Mouse (Mus musculus) gonadal fat pad, adult 2 months (tissue): Measurements from ENCODE around the gene Cdca8. TPM values are rescaled to one million over a fixed set of nuclear protein-coding genes. Genes with fewer than 3 reads are reported as not detected.
"Not testable (repeated sequence)": the region's sequence is repeated elsewhere in the genome, so short reads cannot be mapped to it uniquely, and the experiment has no call there.

Experiments used
- DNase-seq: peaks from one replicate; pipeline ENCODE4 v3.0.0-alpha.2; 2012; ENCODE audit warnings: low read depth
- polyA plus RNA-seq: library from polyadenylated mRNA; depleted of rRNA; stranded (reverse); fragments of >200 nt; gene quantifications from 2 replicates; pipeline ENCODE4 v1.2.3, GENCODE M21; 2012; rRNA removed

The Cdca8 gene
- polyA plus RNA-seq, result 2.4 and 2.5 TPM in 2 replicates

DNA sequence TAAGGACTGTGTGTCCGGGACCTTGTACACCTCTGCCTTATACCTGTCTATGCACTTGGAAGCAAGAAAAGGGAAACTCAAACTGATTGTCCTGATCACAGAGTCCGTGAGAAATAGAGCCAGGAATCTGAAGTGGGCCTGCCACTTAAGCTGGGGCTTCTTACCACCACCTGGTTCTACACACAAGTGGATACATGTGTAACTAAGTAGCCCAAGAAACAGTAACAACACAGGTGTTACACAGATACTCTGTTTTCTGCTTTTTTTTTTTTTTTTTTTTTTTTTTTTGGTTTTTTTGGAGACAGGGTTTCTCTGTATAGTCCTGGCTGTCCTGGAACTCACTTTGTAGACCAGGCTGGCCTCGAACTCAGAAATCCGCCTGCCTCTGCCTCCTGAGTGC is at the start of gene Cdca8:
Gene Cdca8, minus strand, starts transcription at position 101 of the 400 bp plus-strand sequence.
- DNase-seq, result not testable (repeated sequence)

DNA sequence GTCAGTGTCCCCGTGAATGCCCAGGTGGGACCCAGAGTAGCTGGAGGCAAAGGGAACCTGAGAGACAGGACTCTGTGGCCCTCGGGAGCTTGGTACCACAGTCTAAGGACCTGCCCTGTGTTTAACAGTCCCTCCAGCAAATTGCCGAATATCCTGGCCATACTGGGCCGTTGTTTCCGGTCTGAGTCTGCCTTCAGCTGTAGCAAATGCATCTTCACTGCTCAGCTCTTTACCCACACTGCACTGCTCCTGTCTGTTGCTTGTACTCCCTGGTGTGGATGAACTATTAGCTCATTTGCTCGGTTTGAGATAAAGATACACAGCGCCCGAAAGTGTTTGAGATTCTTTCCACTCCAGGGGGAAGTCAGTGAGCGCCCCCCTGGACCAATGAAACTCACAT is 49.3 kb upstream of the Cdca8 start:
- no peak for DNase-seq

DNA sequence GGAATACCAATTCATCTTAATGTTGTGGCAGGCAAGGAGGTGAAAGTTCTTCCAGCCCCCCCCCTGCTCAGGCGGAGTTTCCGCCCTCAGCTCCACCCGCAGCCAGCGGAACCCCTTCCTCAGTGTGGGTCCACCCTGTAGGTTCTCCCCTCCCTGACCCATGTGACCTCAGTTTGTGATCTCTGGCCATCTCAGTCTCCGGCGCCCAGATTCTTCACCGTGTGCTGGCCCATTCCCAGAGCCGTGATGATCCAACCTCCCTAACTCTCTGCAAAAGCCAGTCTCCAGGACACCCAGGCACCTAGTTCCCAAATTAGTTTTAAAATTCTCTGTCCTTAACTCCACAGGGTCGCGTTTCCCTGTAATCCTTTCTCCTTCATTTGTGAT is 48.6 kb upstream of the Cdca8 start:
- DNase-seq, result no peak

GRCm38 (mm10) chr4:124986739-124987710 is 47.9 kb upstream of the Cdca8 start:
- DNase-seq, result no peak

GRCm38 (mm10) chr4:124985671-124986602 is 46.8 kb upstream of the Cdca8 start, which contains the start of gene Rspo1:
TSS of gene Rspo1 (plus strand) at chr4:124986430.
- DNase-seq, result no peak

- DNase-seq, result no peak
These were observed 46.0 kb upstream of the Cdca8 start for GRCm38 (mm10) chr4:124984871-124985670.

DNA sequence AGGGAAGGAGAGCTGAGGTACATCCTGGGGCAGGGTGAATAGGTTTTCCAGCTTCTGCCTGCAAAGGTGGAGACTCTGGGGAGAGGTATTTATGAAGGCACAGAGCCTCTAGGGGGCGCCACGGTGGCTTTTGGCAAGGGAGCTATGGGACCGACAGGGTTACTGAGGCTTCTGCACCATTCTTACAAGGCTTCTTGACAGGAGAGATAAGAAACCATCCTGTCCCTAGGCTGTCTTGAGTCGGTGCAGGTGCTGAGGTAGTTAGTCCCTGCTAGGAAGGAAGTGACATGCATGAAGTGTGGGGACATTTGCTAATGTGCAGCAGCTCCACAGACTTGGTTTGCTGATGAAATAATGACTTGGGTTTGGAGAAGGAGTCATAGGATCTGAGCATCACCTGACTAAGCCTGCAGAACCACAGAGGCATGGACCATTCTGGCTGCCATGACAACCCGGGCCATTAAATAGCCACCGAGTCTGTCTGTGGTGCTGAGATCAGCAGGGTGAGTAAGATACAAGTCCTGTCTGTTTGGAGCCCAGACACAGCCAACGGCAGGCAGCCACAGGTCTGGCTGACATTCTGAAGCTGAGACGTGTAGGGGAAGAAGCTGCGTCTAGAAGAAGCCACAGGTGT is 44.9 kb upstream of the Cdca8 start:
- no peak for DNase-seq

GRCm38 (mm10) chr4:124978201-124978600 is 39.1 kb upstream of the Cdca8 start:
- DNase-seq, result no peak

DNA sequence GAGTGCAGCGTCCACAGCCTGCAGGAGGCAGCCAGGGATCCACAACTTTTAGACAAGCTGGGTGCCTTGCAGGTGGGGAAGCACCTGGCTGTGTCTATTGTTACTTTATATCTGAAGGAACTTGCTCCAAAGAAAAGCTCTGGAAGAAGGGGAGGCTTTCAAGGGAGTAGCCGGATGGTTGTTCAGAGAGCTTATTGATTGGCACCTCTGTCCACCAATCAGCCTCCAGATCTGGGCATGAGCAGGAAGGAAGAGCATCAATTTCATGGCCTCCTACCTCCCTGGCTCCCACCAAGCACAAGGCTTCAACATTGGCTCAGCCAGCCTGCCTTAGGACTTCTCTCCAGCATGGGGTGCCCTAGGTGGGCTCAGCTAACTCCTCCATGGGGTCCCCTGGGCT is 34.2 kb upstream of the Cdca8 start:
- no peak for DNase-seq

- DNase-seq, result no peak
These were observed 33.2 kb upstream of the Cdca8 start for GRCm38 (mm10) chr4:124972316-124972715.

DNA sequence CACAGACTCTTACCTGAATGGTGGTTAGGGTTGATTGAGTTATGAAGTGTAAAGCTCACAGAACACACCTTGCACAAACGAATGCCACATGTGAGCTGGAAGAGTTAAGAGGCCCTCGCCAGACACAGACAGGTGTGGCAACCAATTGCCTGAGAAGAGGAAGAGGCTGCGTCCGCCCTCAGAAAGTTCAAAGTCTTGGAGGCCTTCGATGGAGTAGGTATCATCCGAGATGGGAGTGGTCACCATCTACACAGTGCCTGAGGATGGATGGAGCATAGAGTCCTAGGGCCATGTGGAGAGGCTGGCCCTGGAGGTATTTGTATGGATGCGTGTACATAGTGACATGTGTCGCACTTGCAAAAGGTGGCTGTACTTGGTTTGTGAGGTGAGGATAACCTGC is 32.0 kb upstream of the Cdca8 start:
- DNase-seq, result no peak

GRCm38 (mm10) chr4:124970677-124971076 is 31.6 kb upstream of the Cdca8 start:
- DNase-seq, result no peak

- no peak for DNase-seq
These were observed 31.1 kb upstream of the Cdca8 start for GRCm38 (mm10) chr4:124970194-124970593.

GRCm38 (mm10) chr4:124969219-124969848 is 30.2 kb upstream of the Cdca8 start:
- DNase-seq, result no peak

DNA sequence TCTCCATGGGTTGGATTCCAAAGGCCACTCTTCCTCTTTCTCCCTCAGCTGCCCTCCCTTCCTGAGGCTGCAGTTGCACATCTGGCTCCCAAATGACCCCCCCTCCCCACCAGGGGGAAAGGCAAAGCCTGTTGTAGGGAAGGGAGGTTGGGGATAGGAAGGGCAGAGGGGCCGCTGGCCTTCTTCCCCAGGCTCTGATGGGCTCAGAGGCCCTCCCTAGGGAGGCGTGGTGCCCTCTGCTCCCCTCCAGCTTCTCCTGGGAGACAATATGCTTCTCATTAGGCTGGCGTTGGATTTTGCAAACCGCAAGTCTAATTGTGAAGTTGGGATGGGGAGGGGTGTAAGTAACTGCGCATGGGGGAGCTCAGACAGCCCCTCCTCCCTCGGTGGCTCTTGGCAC is 29.6 kb upstream of the Cdca8 start:
- no peak for DNase-seq

- no peak for DNase-seq
These were observed 25.9 kb upstream of the Cdca8 start for GRCm38 (mm10) chr4:124964912-124965599.

- DNase-seq, result no peak
These were observed 23.5 kb upstream of the Cdca8 start for GRCm38 (mm10) chr4:124962576-124962975.

- DNase-seq, result no peak
These were observed 21.8 kb upstream of the Cdca8 start for GRCm38 (mm10) chr4:124960940-124961339.

- no peak for DNase-seq
These were observed 20.0 kb upstream of the Cdca8 start for GRCm38 (mm10) chr4:124959062-124959461.

GRCm38 (mm10) chr4:124957284-124957683 is 18.2 kb upstream of the Cdca8 start:
- DNase-seq, result no peak
